Mouse (Mus musculus): ENCODE data around the gene Smarcc2. TPM values are rescaled to one million over a fixed set of nuclear protein-coding genes. Genes with fewer than 3 reads are reported as not detected.
A peak's percentile ranks its signal among the peaks of the same experiment; 100 is the strongest.

Smarcc2 gene
- polyA plus RNA-seq, 1 experiment from 2014 or later, result 57.5 TPM

DNA sequence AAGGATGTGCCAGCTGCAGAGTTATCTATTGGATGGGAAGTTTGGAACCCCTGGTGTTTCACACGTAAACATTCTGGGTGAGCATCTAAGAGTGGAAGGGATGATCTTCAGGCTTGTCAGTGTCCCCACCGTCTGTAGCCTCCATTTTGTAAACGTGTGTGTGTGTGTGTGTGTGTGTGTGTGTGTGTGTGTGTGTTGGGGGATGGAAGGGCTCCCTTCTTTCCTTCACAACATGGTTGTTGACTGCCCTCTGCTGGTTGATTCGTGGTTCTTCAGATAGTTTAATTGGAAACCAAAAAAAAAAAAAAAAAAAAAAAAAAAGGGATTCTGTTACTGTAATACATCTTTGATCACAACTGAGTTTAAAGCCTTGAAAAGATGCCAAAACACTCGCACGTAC lies 3.8 kb upstream of the Smarcc2 start:
- Histone ChIP-seq H3K9me3 (replicated peaks; ENCODE audit: control insufficient read depth, low read length) (no peaks in the 10 kb centered on the region), H3K9ac (ENCODE audit: low read length) (peak overlapping the region; percentile 1; the same call in 1 of the 2 replicates), H3K4me3 (ENCODE audit: low read length) (0 out of 2 replicates have a peak overlapping the region, but pooled peaks have one; percentile 1), H3K36me3 (ENCODE audit: control insufficient read depth, insufficient read depth) (no peaks in the 10 kb centered on the region), H3K27me3 (ENCODE audit: control insufficient read depth, insufficient read depth, low read length) (no peaks in the 10 kb centered on the region), H3K4me2 (ENCODE audit: low read depth, low read length) (peak overlapping the region; percentile 32), H3K4me1 (ENCODE audit: control insufficient read depth, insufficient read depth, low read length) (peaks cover 4% of the 10 kb centered on the region), H3K27ac (ENCODE audit: low read length) (no peak overlapping the region)
- WGBS, result 4% methylated on average over 6 of the region's 6 CpGs
- no peak for ATAC-seq (replicated peaks; ENCODE audit: extremely low read depth, insufficient read depth, low FRiP score)

DNA sequence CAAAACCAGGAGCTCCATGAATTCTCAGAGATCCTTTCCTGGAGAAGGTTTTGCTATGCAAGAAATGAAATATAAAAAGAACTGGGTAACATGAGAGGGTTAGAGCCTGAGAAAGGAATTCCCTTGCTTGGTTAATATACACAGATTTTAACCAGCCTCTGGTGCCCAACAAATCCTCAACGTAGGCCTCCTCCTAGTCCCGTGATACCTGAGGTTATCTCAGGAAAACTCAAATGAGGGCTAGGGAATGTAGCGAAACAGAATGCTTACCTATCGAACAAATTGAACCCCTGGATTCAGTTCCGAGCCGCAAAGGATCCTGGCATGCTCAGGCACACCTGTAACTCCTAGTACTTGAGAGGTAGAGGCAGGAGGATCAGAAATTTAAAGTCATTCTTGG lies 1.4 kb upstream of the Smarcc2 start:
- H3K27me3 ChIP-seq (ENCODE audit: control insufficient read depth, insufficient read depth, low read length), result no peaks in the 10 kb centered on the region

DNA sequence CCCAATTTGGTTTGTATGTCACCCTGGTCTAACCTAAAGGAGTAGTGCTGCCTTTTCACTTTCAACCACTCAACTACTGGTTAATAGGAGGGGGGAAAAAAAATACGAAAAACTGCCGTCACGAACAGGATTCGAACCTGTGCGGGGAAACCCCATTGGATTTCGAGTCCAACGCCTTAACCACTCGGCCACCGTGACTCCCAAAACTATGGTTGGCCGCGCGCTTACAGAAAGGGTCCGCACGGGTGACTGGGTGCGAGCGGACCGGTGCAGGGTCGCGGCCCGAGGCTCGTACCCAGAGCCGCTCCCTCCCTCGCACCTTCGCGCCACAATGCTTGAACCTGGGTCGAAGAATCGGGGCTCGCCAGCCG lies 715 bp upstream of the Smarcc2 start:
- H3K36me3 ChIP-seq (ENCODE audit: control insufficient read depth, insufficient read depth), result peaks cover 10% of the 10 kb centered on the region
- no peaks in the 10 kb centered on the region for H3K9me3 ChIP-seq (replicated peaks; ENCODE audit: control insufficient read depth, low read length)
- no peaks in the 10 kb centered on the region for H3K27me3 ChIP-seq (ENCODE audit: control insufficient read depth, insufficient read depth, low read length)
- H3K27ac ChIP-seq (ENCODE audit: low read length), result peak overlapping the region; percentile 96
- H3K4me3 ChIP-seq (ENCODE audit: low read length), result peak overlapping the region; percentile 73
- ATAC-seq (replicated peaks; ENCODE audit: extremely low read depth, insufficient read depth, low FRiP score), result peak; percentile 58
- peak overlapping the region; percentile 73 for H3K4me2 ChIP-seq (ENCODE audit: low read depth, low read length)
- H3K9ac ChIP-seq (ENCODE audit: low read length), result peak overlapping the region; percentile 91
- WGBS, result under 1% methylated on average over 29 of the region's 29 CpGs
- peaks cover 11% of the 10 kb centered on the region for H3K4me1 ChIP-seq (ENCODE audit: control insufficient read depth, insufficient read depth, low read length)

More for the DNA sequence above, 1.4 kb upstream of the Smarcc2 start:
- no peak for ATAC-seq (replicated peaks; ENCODE audit: extremely low read depth, insufficient read depth, low FRiP score)
- no peak overlapping the region for H3K9ac ChIP-seq (ENCODE audit: low read length)
- H3K9me3 ChIP-seq (replicated peaks; ENCODE audit: control insufficient read depth, low read length), result no peaks in the 10 kb centered on the region
- peaks cover 7% of the 10 kb centered on the region for H3K36me3 ChIP-seq (ENCODE audit: control insufficient read depth, insufficient read depth)
- H3K27ac ChIP-seq (ENCODE audit: low read length), result no peak overlapping the region
- H3K4me2 ChIP-seq (ENCODE audit: low read depth, low read length), result no peak overlapping the region
- H3K4me1 ChIP-seq (ENCODE audit: control insufficient read depth, insufficient read depth, low read length), result peaks cover 11% of the 10 kb centered on the region
- WGBS, result 92% methylated on average over 6 of the region's 6 CpGs
- peak overlapping the region; percentile 73; the same call in 1 of the 2 replicates for H3K4me3 ChIP-seq (ENCODE audit: low read length)

DNA sequence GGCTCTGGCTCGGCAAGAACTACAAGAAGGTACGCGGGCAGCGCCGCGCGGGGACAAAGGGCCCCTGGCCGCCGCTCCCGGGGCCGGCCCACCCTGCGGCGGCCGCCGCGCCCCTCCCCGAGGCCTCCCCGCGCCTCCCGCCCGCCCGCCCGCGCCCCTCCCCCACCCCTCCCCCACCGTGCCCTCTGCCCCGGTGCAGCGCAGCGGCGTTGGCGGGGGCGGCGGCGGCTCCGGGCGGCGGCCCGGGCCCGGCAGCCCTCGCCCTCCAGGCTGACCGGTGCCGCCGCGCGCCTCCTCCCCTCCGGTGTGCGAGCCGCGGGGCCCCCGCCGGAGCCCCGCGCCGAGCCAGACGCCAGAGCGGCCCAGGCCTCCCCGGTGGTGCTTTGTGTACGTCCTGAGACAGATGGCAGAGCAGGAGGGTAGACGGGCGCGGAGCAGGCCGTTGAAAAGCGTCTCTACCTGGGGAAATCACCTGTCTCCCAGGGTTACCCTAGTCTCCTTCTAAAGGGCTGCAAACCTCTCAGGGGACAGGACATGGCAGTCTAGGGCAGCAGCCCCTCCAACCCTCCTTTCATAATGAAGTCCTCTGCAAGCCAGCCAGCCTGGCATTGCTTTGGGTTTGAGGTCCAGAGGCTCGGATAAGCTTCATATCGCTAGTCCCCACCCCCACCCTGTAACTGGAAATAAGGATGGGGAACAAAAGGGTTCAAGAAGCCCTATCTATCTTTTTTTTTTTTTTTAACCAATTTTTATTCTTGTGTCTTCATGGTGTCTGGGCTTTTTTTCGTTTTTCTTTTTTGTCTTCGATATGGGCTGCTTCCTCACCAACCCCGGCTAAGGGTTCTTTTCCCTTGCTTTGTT lies 591 bp downstream of the Smarcc2 start:
- H3K9me3 ChIP-seq (replicated peaks; ENCODE audit: control insufficient read depth, low read length), result no peaks in the 10 kb centered on the region
- peak; percentile 59 for ATAC-seq (replicated peaks; ENCODE audit: extremely low read depth, insufficient read depth, low FRiP score)
- WGBS, result under 1% methylated on average over 39 of the region's 67 CpGs
- peak overlapping the region; percentile 84 for H3K4me2 ChIP-seq (ENCODE audit: low read depth, low read length)
- peaks cover 22% of the 10 kb centered on the region for H3K36me3 ChIP-seq (ENCODE audit: control insufficient read depth, insufficient read depth)
- peak overlapping the region; percentile 91 for H3K9ac ChIP-seq (ENCODE audit: low read length)
- H3K4me3 ChIP-seq (ENCODE audit: low read length), result peak overlapping the region; percentile 73
- peak overlapping the region; percentile 96 for H3K27ac ChIP-seq (ENCODE audit: low read length)
- H3K4me1 ChIP-seq (ENCODE audit: control insufficient read depth, insufficient read depth, low read length), result peaks cover 11% of the 10 kb centered on the region
- no peaks in the 10 kb centered on the region for H3K27me3 ChIP-seq (ENCODE audit: control insufficient read depth, insufficient read depth, low read length)

DNA sequence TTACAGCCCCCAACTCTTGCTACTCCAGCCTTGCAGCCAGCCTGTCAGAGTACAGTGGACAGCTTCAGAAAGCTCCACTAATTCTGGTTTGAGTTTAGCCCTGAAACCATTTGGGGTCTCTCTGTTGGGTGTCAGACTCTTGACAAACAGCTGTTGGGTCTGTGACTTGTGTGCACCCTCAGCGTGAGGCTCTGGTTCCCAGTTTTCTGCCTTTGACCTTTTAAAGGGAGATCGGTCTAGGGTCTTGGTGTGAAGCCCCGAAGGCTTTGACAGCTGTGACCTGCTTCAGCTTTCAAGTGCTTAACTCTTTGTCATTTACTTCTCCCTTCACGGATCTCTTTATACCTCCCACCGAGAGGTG lies 1.2 kb downstream of the Smarcc2 start:
- 6% methylated on average over 5 of the region's 5 CpGs for WGBS
- Histone ChIP-seq H3K36me3 (ENCODE audit: control insufficient read depth, insufficient read depth) (peaks cover 26% of the 10 kb centered on the region), H3K4me3 (ENCODE audit: low read length) (peak overlapping the region; percentile 73), H3K9me3 (replicated peaks; ENCODE audit: control insufficient read depth, low read length) (no peaks in the 10 kb centered on the region), H3K4me1 (ENCODE audit: control insufficient read depth, insufficient read depth, low read length) (peaks cover 11% of the 10 kb centered on the region), H3K4me2 (ENCODE audit: low read depth, low read length) (peak overlapping the region; percentile 84), H3K9ac (ENCODE audit: low read length) (peak overlapping the region; percentile 91), H3K27ac (ENCODE audit: low read length) (peak overlapping the region; percentile 96), H3K27me3 (ENCODE audit: control insufficient read depth, insufficient read depth, low read length) (no peaks in the 10 kb centered on the region)
- ATAC-seq (replicated peaks; ENCODE audit: extremely low read depth, insufficient read depth, low FRiP score), result no peak

DNA sequence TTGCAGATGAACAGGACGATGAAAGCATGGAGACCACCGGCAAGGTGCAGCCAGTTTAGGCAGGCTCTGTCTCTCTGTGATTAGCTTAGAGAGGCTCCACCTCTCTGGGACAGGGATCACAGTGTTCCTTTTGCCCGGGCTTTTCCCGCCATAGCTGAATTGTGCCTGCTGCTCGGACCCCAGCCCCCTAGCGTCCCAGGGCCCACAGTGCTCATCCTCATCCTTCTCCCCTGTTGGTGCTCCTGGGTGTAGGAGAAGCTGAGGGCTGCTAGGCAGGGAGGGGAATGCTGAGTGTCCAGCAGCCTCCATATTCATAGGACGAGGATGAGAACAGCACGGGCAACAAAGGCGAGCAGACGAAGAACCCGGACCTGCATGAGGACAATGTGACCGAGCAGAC lies 15.3 kb downstream of the Smarcc2 start:
- Histone ChIP-seq H3K9ac (ENCODE audit: low read length) (no peak overlapping the region), H3K4me3 (ENCODE audit: low read length) (no peak overlapping the region), H3K27ac (ENCODE audit: low read length) (no peak overlapping the region), H3K36me3 (ENCODE audit: control insufficient read depth, insufficient read depth) (peaks cover 57% of the 10 kb centered on the region), H3K27me3 (ENCODE audit: control insufficient read depth, insufficient read depth, low read length) (no peaks in the 10 kb centered on the region), H3K9me3 (replicated peaks; ENCODE audit: control insufficient read depth, low read length) (no peaks in the 10 kb centered on the region), H3K4me2 (ENCODE audit: low read depth, low read length) (no peak overlapping the region), H3K4me1 (ENCODE audit: control insufficient read depth, insufficient read depth, low read length) (no peaks in the 10 kb centered on the region)
- 90% methylated on average over 12 of the region's 12 CpGs for WGBS
- ATAC-seq (replicated peaks; ENCODE audit: extremely low read depth, insufficient read depth, low FRiP score), result no peak

DNA sequence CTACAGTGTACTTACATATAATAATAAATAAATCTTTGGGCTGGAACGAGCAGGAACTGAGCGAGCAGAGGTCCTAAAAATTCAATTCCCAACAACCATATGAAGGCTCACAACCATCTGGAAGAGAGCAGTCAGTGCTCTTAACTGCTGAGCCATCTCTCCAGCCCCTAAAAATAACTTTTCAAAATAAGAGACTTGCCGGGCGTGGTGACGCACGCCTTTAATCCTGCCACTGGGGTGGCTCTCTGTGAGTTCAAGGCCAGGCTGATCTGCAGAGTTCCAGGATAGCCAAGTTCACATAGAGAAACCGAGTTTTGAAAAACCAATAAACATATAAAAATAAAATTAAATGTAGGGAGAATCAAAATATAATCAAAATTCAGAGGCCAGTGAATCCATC lies 27.3 kb downstream of the Smarcc2 start:
- Histone ChIP-seq H3K9ac (ENCODE audit: low read length) (no peak overlapping the region), H3K4me2 (ENCODE audit: low read depth, low read length) (no peak overlapping the region), H3K27me3 (ENCODE audit: control insufficient read depth, insufficient read depth, low read length) (no peaks in the 10 kb centered on the region), H3K4me1 (ENCODE audit: control insufficient read depth, insufficient read depth, low read length) (peaks cover 20% of the 10 kb centered on the region), H3K4me3 (ENCODE audit: low read length) (no peak overlapping the region), H3K9me3 (replicated peaks; ENCODE audit: control insufficient read depth, low read length) (no peaks in the 10 kb centered on the region), H3K27ac (ENCODE audit: low read length) (no peak overlapping the region), H3K36me3 (ENCODE audit: control insufficient read depth, insufficient read depth) (peaks cover 84% of the 10 kb centered on the region)
- no peak for ATAC-seq (replicated peaks; ENCODE audit: extremely low read depth, insufficient read depth, low FRiP score)
- WGBS, result 73% methylated on average over 7 of the region's 7 CpGs

DNA sequence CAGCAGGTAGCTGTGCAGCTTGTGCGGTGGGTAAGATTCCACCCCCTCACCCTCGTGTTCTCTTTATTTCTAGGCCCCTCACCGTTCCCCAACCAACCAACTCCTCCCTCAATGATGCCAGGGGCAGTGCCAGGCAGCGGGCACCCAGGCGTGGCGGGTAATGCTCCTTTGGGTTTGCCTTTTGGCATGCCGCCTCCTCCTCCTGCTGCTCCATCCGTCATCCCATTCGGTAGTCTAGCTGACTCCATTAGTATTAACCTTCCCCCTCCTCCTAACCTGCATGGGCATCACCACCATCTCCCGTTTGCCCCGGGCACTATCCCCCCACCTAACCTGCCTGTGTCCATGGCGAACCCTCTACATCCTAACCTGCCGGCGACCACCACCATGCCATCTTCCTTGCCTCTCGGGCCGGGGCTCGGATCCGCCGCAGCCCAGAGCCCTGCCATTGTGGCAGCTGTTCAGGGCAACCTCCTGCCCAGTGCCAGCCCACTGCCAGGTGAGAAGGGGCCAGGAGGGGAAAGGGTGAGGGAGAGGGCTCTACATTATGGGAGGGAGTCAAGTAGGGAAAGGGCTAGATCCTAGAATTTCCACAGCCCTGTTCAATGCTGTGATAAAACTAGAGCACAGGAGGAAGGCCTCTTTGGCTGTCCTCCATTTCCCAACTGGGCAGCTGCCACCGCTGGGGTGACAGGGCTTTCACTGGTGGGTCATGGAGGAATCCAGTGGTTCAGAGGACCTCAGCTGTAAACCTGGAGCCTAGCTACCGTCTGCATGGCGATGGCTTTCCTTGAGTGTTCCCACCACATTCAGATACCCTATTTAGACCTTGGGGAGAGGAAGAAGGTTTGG lies 29.0 kb downstream of the Smarcc2 start:
- H3K27ac ChIP-seq (ENCODE audit: low read length), result 0 out of 2 replicates have a peak overlapping the region, but pooled peaks have one; percentile 6
- H3K36me3 ChIP-seq (ENCODE audit: control insufficient read depth, insufficient read depth), result peaks cover 75% of the 10 kb centered on the region
- no peak overlapping the region for H3K4me2 ChIP-seq (ENCODE audit: low read depth, low read length)
- 92% methylated on average over 22 of the region's 22 CpGs for WGBS
- no peaks in the 10 kb centered on the region for H3K9me3 ChIP-seq (replicated peaks; ENCODE audit: control insufficient read depth, low read length)
- no peaks in the 10 kb centered on the region for H3K27me3 ChIP-seq (ENCODE audit: control insufficient read depth, insufficient read depth, low read length)
- no peak for ATAC-seq (replicated peaks; ENCODE audit: extremely low read depth, insufficient read depth, low FRiP score)
- H3K4me1 ChIP-seq (ENCODE audit: control insufficient read depth, insufficient read depth, low read length), result peaks cover 26% of the 10 kb centered on the region
- no peak overlapping the region for H3K9ac ChIP-seq (ENCODE audit: low read length)
- H3K4me3 ChIP-seq (ENCODE audit: low read length), result no peak overlapping the region

DNA sequence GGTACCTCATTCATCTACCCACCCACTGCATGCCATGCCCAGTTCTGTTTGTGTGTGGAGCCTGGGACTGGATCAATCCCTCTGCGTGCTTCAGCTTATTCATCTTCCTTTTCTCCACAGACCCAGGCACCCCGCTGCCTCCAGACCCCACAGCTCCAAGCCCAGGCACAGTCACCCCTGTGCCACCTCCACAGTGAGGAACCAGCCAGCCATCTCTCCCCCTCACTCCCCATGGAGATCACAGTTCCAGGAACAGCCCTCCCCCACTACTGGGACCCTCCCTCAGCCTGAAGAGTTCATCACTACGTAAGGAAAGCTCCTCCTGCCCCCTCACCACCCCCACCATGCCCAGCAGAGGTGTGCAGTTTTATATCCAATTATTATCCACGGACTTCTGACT lies 29.7 kb downstream of the Smarcc2 start:
- Histone ChIP-seq H3K4me1 (ENCODE audit: control insufficient read depth, insufficient read depth, low read length) (peaks cover 26% of the 10 kb centered on the region), H3K27ac (ENCODE audit: low read length) (0 out of 2 replicates have a peak overlapping the region, but pooled peaks have one; percentile 6), H3K9ac (ENCODE audit: low read length) (no peak overlapping the region), H3K4me3 (ENCODE audit: low read length) (no peak overlapping the region), H3K4me2 (ENCODE audit: low read depth, low read length) (no peak overlapping the region), H3K27me3 (ENCODE audit: control insufficient read depth, insufficient read depth, low read length) (no peaks in the 10 kb centered on the region), H3K36me3 (ENCODE audit: control insufficient read depth, insufficient read depth) (peaks cover 68% of the 10 kb centered on the region), H3K9me3 (replicated peaks; ENCODE audit: control insufficient read depth, low read length) (no peaks in the 10 kb centered on the region)
- WGBS, result 70% methylated on average over 4 of the region's 4 CpGs
- no peak for ATAC-seq (replicated peaks; ENCODE audit: extremely low read depth, insufficient read depth, low FRiP score)

Data from heart, embryonic 16.5 days (tissue).